Mouse (Mus musculus) cerebellum, postnatal 14 days (tissue): ENCODE measurements at regions not wholly inside any gene's neighbourhood (a gene's known extent, or its start where the extent isn't known, plus 50 kb on each side); places are given as distances from the start of the nearest gene placed in this dataset.

Source experiments
- DNase-seq, 2 experiments: peaks; one replicate each; pipeline ENCODE4 v3.0.0; 2021; ENCODE audit warnings: mixed read lengths in 2 of 2

DNA sequence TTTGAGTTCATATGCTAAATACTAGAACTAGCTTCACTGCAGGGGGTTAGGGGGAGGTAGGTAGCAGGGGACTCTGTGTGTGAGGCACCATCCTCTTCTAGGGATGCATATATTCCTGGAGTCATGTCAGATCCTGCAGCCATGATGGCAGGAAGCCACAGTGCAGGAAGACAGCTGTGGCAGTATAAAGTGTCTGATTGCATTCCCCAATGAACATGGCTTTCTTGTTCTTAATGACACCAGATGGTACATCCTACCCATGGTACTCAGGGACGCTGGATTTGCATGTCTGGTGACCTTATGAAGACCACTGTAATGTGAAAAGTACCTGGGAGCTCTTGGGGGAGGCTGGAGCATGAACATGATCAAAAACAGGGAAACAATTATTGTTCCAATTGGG, 1380.5 kb upstream of the Map3k7 start:
- peak; percentile 5 to 7 for DNase-seq

GRCm38 (mm10) chr4:30608858-30609257, 1355.0 kb upstream of the Map3k7 start:
- peak in 1 of 2 experiments; percentile 2 for DNase-seq

DNA sequence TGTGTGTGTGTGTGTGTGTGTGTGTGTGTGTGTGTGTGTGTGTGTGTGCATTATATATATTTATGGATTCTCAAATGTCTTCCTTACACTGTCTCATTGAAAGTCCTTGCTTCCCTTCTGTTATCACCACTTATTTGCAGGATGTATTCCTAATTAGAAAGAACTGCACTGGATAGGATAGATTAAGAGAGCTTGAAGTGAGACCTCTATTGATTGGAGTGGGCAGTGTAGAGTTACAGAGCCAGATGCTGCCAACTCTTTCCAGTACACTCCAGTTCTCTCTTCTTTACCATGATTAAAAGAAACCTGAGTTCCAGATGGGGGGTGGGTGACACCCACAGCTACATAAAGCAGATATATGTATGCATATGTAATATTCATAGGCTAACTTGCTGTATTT, 1354.1 kb upstream of the Map3k7 start:
- DNase-seq, result no peak

DNA sequence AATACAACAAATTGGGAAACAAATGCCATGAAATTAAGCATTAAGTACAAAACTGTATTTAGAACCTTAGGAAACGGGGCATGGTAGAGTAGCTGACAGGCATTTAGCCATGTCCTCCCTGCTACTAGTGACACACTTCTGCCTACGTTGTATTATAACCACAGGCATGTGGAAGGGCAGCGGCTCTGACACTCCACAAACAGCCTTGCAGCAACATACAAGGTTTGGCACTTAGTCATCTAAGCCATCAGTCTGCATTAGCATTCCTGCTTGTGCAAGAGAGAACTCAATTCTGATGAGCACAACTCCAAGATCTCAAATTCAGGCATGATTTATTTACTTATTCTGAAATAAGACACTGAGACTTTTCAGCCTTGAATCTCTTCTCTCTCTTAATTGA, 1353.4 kb upstream of the Map3k7 start:
- DNase-seq, result peak in 1 of 2 experiments; percentile 2
